Mouse (Mus musculus) adrenal gland, postnatal 4 days (tissue): Measurements from ENCODE around the gene Tlx3. TPM values are rescaled to one million over a fixed set of nuclear protein-coding genes. Genes with fewer than 3 reads are reported as not detected.

Experiments used
- DNase-seq, 2 experiments: peaks; one replicate each; pipeline ENCODE4 v3.0.0; 2021 to 2022; ENCODE audit warnings: low spot score in 2 of 2, mixed read lengths in 2 of 2
- long read RNA-seq, 2 experiments: library from polyadenylated mRNA; stranded (forward); transcript quantifications; one replicate each; pipeline ENCODE4 v2.0.0; 2021
- total RNA-seq, 2 experiments: library from RNA; stranded (reverse); gene quantifications; 2 replicates each; pipeline ENCODE4 v1.2.3; 2021

Tlx3 gene
- under 1 TPM; 0.93 to 0.95 TPM for total RNA-seq
- long read RNA-seq, experiment 1, partial matches to known transcripts, result 0 of 1 reads
- long read RNA-seq, experiment 1, other reads (novel, unspliced or antisense), result 1 of 1 reads
- long read RNA-seq, experiment 2, partial matches to known transcripts, result 0 of 3 reads
- long read RNA-seq, experiment 2, other reads (novel, unspliced or antisense), result 0 of 3 reads

- no peak for DNase-seq
Observed at GRCm38 (mm10) chr11:33203383-33204328, at the start of gene Tlx3. Gene Tlx3, minus strand, starts transcription at chr11:33203589.

- no peak for DNase-seq
Observed at GRCm38 (mm10) chr11:33240295-33240694, 36.9 kb upstream of the Tlx3 start.

GRCm38 (mm10) chr11:33234134-33234533 lies 30.7 kb upstream of the Tlx3 start:
- DNase-seq, result no peak

- no peak for DNase-seq
Observed at GRCm38 (mm10) chr11:33232056-33232455, 28.7 kb upstream of the Tlx3 start.

- DNase-seq, result no peak
Observed at GRCm38 (mm10) chr11:33228186-33228585, 24.8 kb upstream of the Tlx3 start.

GRCm38 (mm10) chr11:33226516-33226915 lies 23.1 kb upstream of the Tlx3 start:
- no peak for DNase-seq

GRCm38 (mm10) chr11:33221566-33222365 lies 18.4 kb upstream of the Tlx3 start:
- DNase-seq, result no peak

- DNase-seq, result no peak
Observed at GRCm38 (mm10) chr11:33220763-33221162, 17.4 kb upstream of the Tlx3 start.

- DNase-seq, result no peak
Observed at GRCm38 (mm10) chr11:33217384-33218079, 14.1 kb upstream of the Tlx3 start.

- no peak for DNase-seq
Observed at GRCm38 (mm10) chr11:33207411-33207810, 4.0 kb upstream of the Tlx3 start.

- DNase-seq, result no peak
Observed at GRCm38 (mm10) chr11:33204966-33205365, 1.6 kb upstream of the Tlx3 start.

GRCm38 (mm10) chr11:33204329-33204705 lies 928 bp upstream of the Tlx3 start:
- no peak for DNase-seq

GRCm38 (mm10) chr11:33202972-33203371 lies 417 bp downstream of the Tlx3 start:
- DNase-seq, result no peak

- DNase-seq, result no peak
Observed at GRCm38 (mm10) chr11:33202296-33202695, 1.1 kb downstream of the Tlx3 start.

GRCm38 (mm10) chr11:33201626-33202010 lies 1.8 kb downstream of the Tlx3 start:
- DNase-seq, result no peak

GRCm38 (mm10) chr11:33200764-33201625 lies 2.4 kb downstream of the Tlx3 start:
- no peak for DNase-seq

GRCm38 (mm10) chr11:33199906-33200763 lies 3.3 kb downstream of the Tlx3 start:
- DNase-seq, result no peak

GRCm38 (mm10) chr11:33199117-33199514 lies 4.3 kb downstream of the Tlx3 start:
- DNase-seq, result no peak
